Mouse (Mus musculus) left cerebral cortex, adult 9 months (tissue): ENCODE results near the gene Flvcr1.

ENCODE experiments used
- DNase-seq, 2 experiments: peaks; one replicate each; pipeline ENCODE4 v3.0.0; 2022; ENCODE audit warnings: low spot score in 2 of 2

Flvcr1 gene

GRCm38 (mm10) chr1:190980470-190980869 is 45.5 kb downstream of the Flvcr1 start:
- DNase-seq = no peak

GRCm38 (mm10) chr1:190979100-190979563 is 46.8 kb downstream of the Flvcr1 start, which contains the start of gene Vash2:
Vash2 (minus strand) TSS chr1:190979296.
- DNase-seq = peak; percentile 19 to 73

GRCm38 (mm10) chr1:190978511-190979073 is 47.4 kb downstream of the Flvcr1 start:
- no peak for DNase-seq

GRCm38 (mm10) chr1:190978001-190978400 is 48.0 kb downstream of the Flvcr1 start:
- DNase-seq = no peak

GRCm38 (mm10) chr1:190976887-190977573 is 48.9 kb downstream of the Flvcr1 start:
- no peak for DNase-seq

- DNase-seq = no peak
Observed at GRCm38 (mm10) chr1:190974833-190975232, 51.1 kb downstream of the Flvcr1 start.

- DNase-seq = no peak
Observed at GRCm38 (mm10) chr1:190974191-190974590, 51.8 kb downstream of the Flvcr1 start.

- DNase-seq = peak in 1 of 2 experiments; percentile 20
Observed at GRCm38 (mm10) chr1:190972612-190973192, 53.3 kb downstream of the Flvcr1 start.

GRCm38 (mm10) chr1:190971708-190972610 is 54.0 kb downstream of the Flvcr1 start:
- peak; percentile 16 to 46 for DNase-seq

GRCm38 (mm10) chr1:190968010-190968409 is 57.9 kb downstream of the Flvcr1 start:
- DNase-seq = no peak

GRCm38 (mm10) chr1:190964992-190965780 is 60.8 kb downstream of the Flvcr1 start:
- DNase-seq = no peak

GRCm38 (mm10) chr1:190962760-190963159 is 63.2 kb downstream of the Flvcr1 start:
- no peak for DNase-seq

GRCm38 (mm10) chr1:190958821-190959220 is 67.1 kb downstream of the Flvcr1 start:
- no peak for DNase-seq
